ENCODE assay signal across 14 mouse cellular contexts in the genomic region with DNA sequence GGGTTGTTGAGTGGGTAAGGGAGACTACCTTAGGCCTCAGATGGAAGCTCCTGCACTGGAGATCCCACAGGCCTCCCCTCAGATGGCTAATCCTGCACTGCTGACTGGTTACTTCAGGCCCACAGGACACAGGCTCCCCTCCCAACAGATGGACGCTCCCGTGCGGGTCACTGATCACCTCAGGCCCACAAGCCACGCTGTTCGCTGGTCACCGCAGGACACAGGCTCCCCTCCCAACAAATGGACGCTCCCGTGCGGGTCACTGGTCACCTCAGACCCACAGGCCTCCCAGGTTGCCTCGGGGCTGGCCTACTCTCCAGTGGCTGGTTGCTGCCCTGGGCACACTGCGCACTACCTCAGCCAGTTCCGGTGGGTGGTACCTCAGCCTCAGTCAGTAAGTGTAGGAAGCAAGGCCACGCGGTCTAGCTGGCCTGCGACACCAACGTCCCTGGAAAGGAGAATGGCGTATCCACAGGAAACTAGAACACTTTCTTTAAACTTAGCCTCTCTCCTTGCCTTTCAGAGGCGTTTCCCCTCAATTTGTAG. TPM values are rescaled to one million over a fixed set of nuclear protein-coding genes. Genes with fewer than 3 reads are reported as not detected.
"Had no signal": no experiment of that assay in that cellular context is flagged by ENCODE, and none has a peak within 500 bp of the region (broad histone marks: within the 10 kb centered on the region; RNA-seq: fewer than 3 reads in every experiment).

Fam228a (minus strand) TSS at position 400 of the 546 bp plus-strand sequence.

- DNase-seq: kidney, adult 18-20 months; kidney, postnatal 10 days; kidney, postnatal 4 days; left cerebral cortex, postnatal 4 days; lung, adult 18-20 months; right cerebral cortex, postnatal 14 days; thymus, adult 2 months; thymus, postnatal 36 days had no signal

- H3K9ac ChIP-seq: liver, embryonic 14.5 days; midbrain, embryonic 15.5 days; neural tube, embryonic 12.5 days had no signal

- H3K9me3 ChIP-seq: midbrain, embryonic 15.5 days; neural tube, embryonic 12.5 days had no signal

- H3K4me2 ChIP-seq: midbrain, embryonic 15.5 days; neural tube, embryonic 12.5 days had no signal

- ATAC-seq: midbrain, embryonic 15.5 days had no signal

- H3K27ac ChIP-seq: layer of hippocampus, adult 2 months; liver, embryonic 14.5 days; midbrain, embryonic 15.5 days; neural tube, embryonic 12.5 days had no signal

- H3K4me1 ChIP-seq: midbrain, embryonic 15.5 days; neural tube, embryonic 12.5 days had no signal

- H3K27me3 ChIP-seq: midbrain, embryonic 15.5 days; neural tube, embryonic 12.5 days had no signal

- H3K4me3 ChIP-seq: layer of hippocampus, adult 2 months; midbrain, embryonic 15.5 days; neural tube, embryonic 12.5 days had no signal

- H3K36me3 ChIP-seq: midbrain, embryonic 15.5 days; neural tube, embryonic 12.5 days had no signal

RNA-seq across cellular contexts. Expression of gene Fam228a, which starts in this region (rescaled TPM):
- total RNA-seq: monocyte, adult 5-6 weeks had no signal
- polyA plus RNA-seq: small intestine, adult 2 months had no signal
